Mouse (Mus musculus) embryonic facial prominence, embryonic 13.5 days (tissue): ENCODE measurements at regions not wholly inside any gene's neighbourhood (a gene's known extent, or its start where the extent isn't known, plus 50 kb on each side); places are given as distances from the start of the nearest gene placed in this dataset.

Experiments used
- ATAC-seq: fragments of 200-750 bp; cut with Nextera tagmentation; 2 replicates; pipeline ENCODE4 v1.8.0; 2017; ENCODE audit warnings: low read depth; ENCODE audit not compliant: insufficient number of reproducible peaks, insufficient read depth, low FRiP score, low TSS enrichment
- H3K27ac ChIP-seq: fragments of 300-500 bp; sonication (generic); 2 replicates; pipeline ENCODE4 v1.5.1; 2015; ENCODE audit warnings: moderate library complexity, mild to moderate bottlenecking, inconsistent platforms
- H3K27me3 ChIP-seq: fragments of 300-500 bp; sonication (generic); 2 replicates; pipeline ENCODE4 v1.6.1; 2015; ENCODE audit warnings: mild to moderate bottlenecking, inconsistent platforms
- H3K36me3 ChIP-seq: fragments of 300-500 bp; sonication (generic); 2 replicates; pipeline ENCODE4 v1.6.1; 2015; ENCODE audit warnings: mild to moderate bottlenecking, inconsistent platforms
- H3K4me1 ChIP-seq: fragments of 300-500 bp; sonication (generic); 2 replicates; pipeline ENCODE4 v1.6.1; 2015; ENCODE audit warnings: inconsistent platforms
- H3K4me2 ChIP-seq: fragments of 300-500 bp; sonication (generic); 2 replicates; pipeline ENCODE4 v1.6.1; 2015; ENCODE audit warnings: moderate library complexity, mild to moderate bottlenecking, inconsistent platforms
- H3K4me3 ChIP-seq: fragments of 300-500 bp; sonication (generic); 2 replicates; pipeline ENCODE4 v1.5.1; 2015; ENCODE audit warnings: mild to moderate bottlenecking, inconsistent platforms
- H3K9ac ChIP-seq: fragments of 300-500 bp; sonication (generic); 2 replicates; pipeline ENCODE4 v1.6.1; 2015; ENCODE audit warnings: mild to moderate bottlenecking, inconsistent platforms
- H3K9me3 ChIP-seq: fragments of 300-500 bp; sonication (generic); 2 replicates; pipeline ENCODE4 v1.6.1; 2016; ENCODE audit warnings: inconsistent platforms
- WGBS: fragments of 180-500 bp; shearing (Covaris S2); methylation state at CpG from one replicate; pipeline ENCODE4 v1.1.7; 2015; ENCODE audit warnings: mixed read lengths; 5-methylcytosine and 5-hydroxymethylcytosine counted together

DNA sequence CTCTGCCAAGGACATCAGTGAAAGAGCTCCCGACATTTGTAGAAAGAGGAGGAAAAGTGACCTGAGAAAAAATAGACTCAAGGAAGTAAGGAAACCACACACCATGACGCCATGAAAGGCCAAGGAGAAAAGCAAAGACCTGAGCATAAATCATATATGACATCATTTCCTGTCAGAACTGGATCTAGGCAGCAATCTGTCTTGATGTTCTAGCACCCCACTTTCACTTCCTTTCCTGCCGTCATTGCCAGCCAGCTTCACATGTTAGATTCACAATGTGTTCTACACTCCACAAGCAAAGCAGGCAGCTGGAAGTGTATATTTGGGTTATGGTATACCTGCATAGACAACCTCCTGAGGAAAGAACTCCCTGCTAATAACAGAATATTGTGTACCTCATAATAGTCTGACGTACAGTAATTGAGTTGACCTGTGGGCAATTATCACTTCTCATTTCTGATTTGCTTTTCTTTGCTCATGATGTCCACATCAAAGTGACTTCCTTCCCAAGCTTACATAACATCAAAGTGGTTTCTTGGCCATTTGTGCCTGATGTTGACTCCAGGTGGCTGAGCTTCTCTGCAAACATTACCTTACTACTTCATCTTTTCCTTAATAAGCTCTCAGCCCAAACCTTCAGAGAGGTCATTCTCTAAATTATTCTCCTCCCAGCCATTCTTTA, 633.6 kb upstream of the Adgrl2 start:
- 61% methylated on average over 4 of the region's 4 CpGs for WGBS
- no peaks in the 10 kb centered on the region for H3K36me3 ChIP-seq
- no peaks in the 10 kb centered on the region for H3K27me3 ChIP-seq
- H3K4me3 ChIP-seq, result no peak overlapping the region
- no peaks in the 10 kb centered on the region for H3K9me3 ChIP-seq
- no peaks in the 10 kb centered on the region for H3K4me1 ChIP-seq
- no peak for ATAC-seq
- H3K4me2 ChIP-seq, result no peak overlapping the region
- no peak overlapping the region for H3K9ac ChIP-seq
- H3K27ac ChIP-seq, result no peak overlapping the region

GRCm38 (mm10) chr3:149603865-149604264, 613.5 kb upstream of the Adgrl2 start:
- Histone ChIP-seq H3K27ac (no peak overlapping the region), H3K27me3 (no peaks in the 10 kb centered on the region), H3K9ac (no peak overlapping the region), H3K36me3 (no peaks in the 10 kb centered on the region), H3K9me3 (no peaks in the 10 kb centered on the region), H3K4me1 (no peaks in the 10 kb centered on the region), H3K4me3 (no peak overlapping the region), H3K4me2 (no peak overlapping the region)
- 76% methylated on average over 5 of the region's 5 CpGs for WGBS
- no peak for ATAC-seq

DNA sequence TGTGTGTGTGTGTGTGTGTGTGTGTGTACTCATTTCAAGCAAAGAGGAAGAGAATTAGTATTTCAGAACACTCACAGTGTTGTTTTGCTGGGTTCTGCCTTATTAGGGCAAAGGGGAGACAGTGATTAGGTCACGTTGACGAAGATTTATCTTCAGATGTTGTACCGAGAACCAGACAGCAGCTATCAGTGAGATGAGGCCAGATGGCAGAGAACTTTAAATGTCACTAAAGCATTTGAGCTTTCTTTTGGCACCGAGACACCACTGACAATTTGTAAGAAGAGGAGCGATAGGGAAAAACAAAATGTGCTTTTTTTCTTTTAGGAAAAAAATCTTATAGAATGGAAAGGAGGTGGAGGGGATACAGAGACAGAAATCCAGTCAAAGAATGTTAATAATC, 610.9 kb upstream of the Adgrl2 start:
- Histone ChIP-seq H3K27ac (no peak overlapping the region), H3K27me3 (no peaks in the 10 kb centered on the region), H3K9me3 (no peaks in the 10 kb centered on the region), H3K9ac (no peak overlapping the region), H3K4me2 (no peak overlapping the region), H3K36me3 (no peaks in the 10 kb centered on the region), H3K4me3 (no peak overlapping the region), H3K4me1 (no peaks in the 10 kb centered on the region)
- no peak for ATAC-seq
- 55% methylated on average over 5 of the region's 5 CpGs for WGBS

GRCm38 (mm10) chr3:149594470-149594869, 604.1 kb upstream of the Adgrl2 start:
- H3K4me3 ChIP-seq, result no peak overlapping the region
- no peak overlapping the region for H3K9ac ChIP-seq
- ATAC-seq, result no peak
- WGBS, result 65% methylated on average over 4 of the region's 4 CpGs
- H3K36me3 ChIP-seq, result no peaks in the 10 kb centered on the region
- no peak overlapping the region for H3K27ac ChIP-seq
- no peaks in the 10 kb centered on the region for H3K9me3 ChIP-seq
- no peak overlapping the region for H3K4me2 ChIP-seq
- H3K4me1 ChIP-seq, result no peaks in the 10 kb centered on the region
- H3K27me3 ChIP-seq, result no peaks in the 10 kb centered on the region

DNA sequence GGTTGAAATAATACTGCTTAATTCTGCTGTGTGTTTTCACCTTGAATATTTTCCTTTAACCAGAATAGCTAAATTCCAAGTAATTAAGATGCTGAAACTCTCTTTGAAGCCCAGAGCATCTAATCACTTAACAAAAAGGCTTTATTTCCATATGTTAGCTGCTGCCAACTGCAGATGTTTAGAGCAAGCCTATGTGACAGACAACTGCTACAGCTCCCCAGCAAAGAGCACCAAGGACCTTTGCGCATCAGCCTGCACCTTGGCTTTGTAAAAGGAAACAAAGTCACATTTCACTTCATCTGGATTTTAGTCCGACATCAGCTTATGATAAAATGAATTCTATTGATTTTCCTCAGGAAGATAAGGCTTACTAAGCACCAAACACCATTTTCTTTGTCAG, 595.4 kb upstream of the Adgrl2 start:
- no peaks in the 10 kb centered on the region for H3K9me3 ChIP-seq
- H3K27ac ChIP-seq, result no peak overlapping the region
- H3K27me3 ChIP-seq, result no peaks in the 10 kb centered on the region
- no peak overlapping the region for H3K4me2 ChIP-seq
- no peak overlapping the region for H3K4me3 ChIP-seq
- H3K36me3 ChIP-seq, result no peaks in the 10 kb centered on the region
- WGBS, result 58% methylated on average over 2 of the region's 2 CpGs
- no peak overlapping the region for H3K9ac ChIP-seq
- ATAC-seq, result no peak
- H3K4me1 ChIP-seq, result no peaks in the 10 kb centered on the region

DNA sequence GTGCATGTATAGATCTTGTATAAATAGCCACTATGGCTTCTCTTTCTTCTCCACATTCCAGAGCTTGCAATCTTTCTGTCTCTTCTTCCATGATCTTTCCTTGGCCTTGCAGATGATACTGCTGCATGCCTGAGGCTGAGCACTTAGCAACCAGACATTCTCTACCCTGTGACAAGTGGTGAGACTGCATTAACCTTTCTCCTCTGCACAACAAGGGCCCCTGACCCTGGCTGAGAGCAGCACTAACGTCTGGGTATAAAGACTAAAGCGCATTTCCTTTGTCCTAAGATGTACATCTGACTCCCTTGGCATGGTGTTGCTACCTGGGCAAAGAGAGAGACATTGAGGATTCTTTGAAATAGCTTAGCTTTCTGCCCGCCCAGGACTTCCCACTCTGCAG, 590.8 kb upstream of the Adgrl2 start:
- H3K27me3 ChIP-seq, result no peaks in the 10 kb centered on the region
- ATAC-seq, result no peak
- no peak overlapping the region for H3K4me2 ChIP-seq
- WGBS, result 62% methylated on average over 3 of the region's 3 CpGs
- H3K4me1 ChIP-seq, result no peaks in the 10 kb centered on the region
- no peaks in the 10 kb centered on the region for H3K9me3 ChIP-seq
- no peak overlapping the region for H3K27ac ChIP-seq
- no peak overlapping the region for H3K9ac ChIP-seq
- no peak overlapping the region for H3K4me3 ChIP-seq
- no peaks in the 10 kb centered on the region for H3K36me3 ChIP-seq

GRCm38 (mm10) chr3:149575678-149576077, 585.3 kb upstream of the Adgrl2 start:
- Histone ChIP-seq H3K4me1 (no peaks in the 10 kb centered on the region), H3K9ac (no peak overlapping the region), H3K27me3 (no peaks in the 10 kb centered on the region), H3K36me3 (no peaks in the 10 kb centered on the region), H3K4me3 (no peak overlapping the region), H3K27ac (no peak overlapping the region), H3K9me3 (no peaks in the 10 kb centered on the region), H3K4me2 (no peak overlapping the region)
- 59% methylated on average over 3 of the region's 3 CpGs for WGBS
- no peak for ATAC-seq

GRCm38 (mm10) chr3:149566853-149567252, 576.5 kb upstream of the Adgrl2 start:
- no peak for ATAC-seq
- Histone ChIP-seq H3K36me3 (no peaks in the 10 kb centered on the region), H3K9me3 (no peaks in the 10 kb centered on the region), H3K27me3 (no peaks in the 10 kb centered on the region), H3K27ac (no peak overlapping the region), H3K9ac (no peak overlapping the region), H3K4me3 (no peak overlapping the region), H3K4me1 (no peaks in the 10 kb centered on the region; the same call in 1 of the 2 replicates), H3K4me2 (no peak overlapping the region)
- whole genome bisulfite sequencing, result 75% methylated on average over 6 of the region's 6 CpGs

- no peak for ATAC-seq
- no peak overlapping the region for H3K4me3 ChIP-seq
- peaks cover 3% of the 10 kb centered on the region; the same call in 1 of the 2 replicates for H3K4me1 ChIP-seq
- H3K27ac ChIP-seq, result no peak overlapping the region
- no peak overlapping the region for H3K4me2 ChIP-seq
- H3K27me3 ChIP-seq, result no peaks in the 10 kb centered on the region
- H3K9ac ChIP-seq, result no peak overlapping the region
- H3K36me3 ChIP-seq, result no peaks in the 10 kb centered on the region
- no peaks in the 10 kb centered on the region for H3K9me3 ChIP-seq
- 91% methylated on average over 9 of the region's 9 CpGs for WGBS
Measured at GRCm38 (mm10) chr3:149550231-149550951, 560.0 kb upstream of the Adgrl2 start.

DNA sequence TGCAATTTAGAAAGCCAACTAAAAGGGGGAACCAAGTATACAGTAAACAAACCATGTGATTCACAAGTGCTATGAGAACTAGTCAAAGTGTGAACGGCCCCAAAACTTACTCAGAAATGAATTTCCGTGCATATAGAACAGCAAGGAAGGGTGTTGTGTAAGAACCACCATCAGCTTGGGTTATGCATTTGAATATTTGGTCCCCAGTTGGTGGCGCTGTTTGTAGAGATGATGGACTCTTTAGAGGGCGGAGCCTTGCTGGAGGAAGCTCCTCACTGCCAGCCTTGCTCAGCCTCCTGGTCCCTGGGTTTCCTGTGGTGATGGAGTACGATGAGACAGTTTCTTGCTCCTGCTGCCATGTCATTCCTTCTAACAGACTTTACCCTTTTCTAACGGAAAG, 556.7 kb upstream of the Adgrl2 start:
- Histone ChIP-seq H3K27me3 (no peaks in the 10 kb centered on the region), H3K4me3 (no peak overlapping the region), H3K9ac (no peak overlapping the region), H3K4me2 (no peak overlapping the region), H3K9me3 (no peaks in the 10 kb centered on the region), H3K27ac (no peak overlapping the region), H3K36me3 (no peaks in the 10 kb centered on the region), H3K4me1 (peaks cover 6% of the 10 kb centered on the region; the same call in 1 of the 2 replicates)
- WGBS, result 79% methylated on average over 6 of the region's 6 CpGs
- no peak for ATAC-seq

DNA sequence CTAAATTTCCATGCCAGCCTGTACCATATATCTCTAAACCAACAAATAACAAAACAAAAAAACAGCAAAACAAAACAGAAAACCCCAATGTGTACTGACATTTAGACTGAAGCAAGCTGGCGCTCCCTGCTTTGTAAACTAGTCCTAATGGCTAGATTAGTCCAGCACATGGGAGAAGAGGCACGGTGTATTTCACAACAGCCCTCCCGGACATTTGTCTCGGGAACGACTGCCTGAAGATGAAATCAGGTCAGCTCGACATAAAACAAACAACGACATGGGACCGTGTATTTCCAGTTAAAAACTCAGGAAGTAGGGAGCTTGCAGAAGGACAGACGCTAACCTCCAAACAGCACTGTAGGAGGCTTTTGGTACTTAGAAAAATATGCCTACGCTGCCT, 555.9 kb upstream of the Adgrl2 start:
- 76% methylated on average over 10 of the region's 10 CpGs for WGBS
- Histone ChIP-seq H3K9ac (no peak overlapping the region), H3K36me3 (no peaks in the 10 kb centered on the region), H3K27ac (no peak overlapping the region), H3K4me1 (peaks cover 6% of the 10 kb centered on the region; the same call in 1 of the 2 replicates), H3K4me2 (no peak overlapping the region), H3K27me3 (no peaks in the 10 kb centered on the region), H3K9me3 (no peaks in the 10 kb centered on the region), H3K4me3 (no peak overlapping the region)
- ATAC-seq, result no peak

DNA sequence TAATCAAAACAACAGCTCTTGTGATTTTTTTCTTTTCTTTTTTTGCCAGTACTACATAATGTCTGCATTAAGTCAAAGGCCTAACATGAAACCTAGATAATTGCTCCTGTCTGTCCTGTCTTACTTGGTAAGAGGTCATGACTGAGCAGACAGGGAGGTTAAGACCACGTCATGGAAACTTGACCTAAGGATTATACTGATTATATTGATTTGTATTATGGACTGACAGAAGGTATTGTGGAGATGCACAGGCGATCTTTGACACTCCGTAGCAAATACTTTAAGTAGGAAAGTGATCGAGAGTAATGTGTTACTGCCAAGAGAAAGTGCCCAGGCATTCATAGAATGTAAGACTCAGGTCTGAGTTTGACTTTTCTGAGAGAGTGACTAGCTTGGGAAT, 543.8 kb upstream of the Adgrl2 start:
- no peak for ATAC-seq
- no peaks in the 10 kb centered on the region for H3K27me3 ChIP-seq
- H3K27ac ChIP-seq, result no peak overlapping the region
- no peak overlapping the region for H3K9ac ChIP-seq
- no peaks in the 10 kb centered on the region for H3K9me3 ChIP-seq
- 17% methylated on average over 4 of the region's 4 CpGs for WGBS
- no peak overlapping the region for H3K4me3 ChIP-seq
- no peaks in the 10 kb centered on the region for H3K4me1 ChIP-seq
- H3K36me3 ChIP-seq, result no peaks in the 10 kb centered on the region
- no peak overlapping the region for H3K4me2 ChIP-seq
